Mouse (Mus musculus) adrenal gland, adult 8-10 months (tissue): ENCODE results near the gene Rint1. TPM values are rescaled to one million over a fixed set of nuclear protein-coding genes. Genes with fewer than 3 reads are reported as not detected.

Source experiments
- DNase-seq: peaks from one replicate; pipeline ENCODE4 v3.0.0; 2022
- total RNA-seq, 4 experiments: library from RNA; stranded (reverse); gene quantifications; 2 replicates each; pipeline ENCODE4 v1.2.4; 2022

Gene Rint1
- total RNA-seq, 4 experiments from 2014 or later = 21.9 to 26.4 (median 24.3) TPM

- DNase-seq = no peak
These were observed 76.8 kb downstream of the Rint1 start for GRCm38 (mm10) chr5:23864054-23864965.

GRCm38 (mm10) chr5:23865941-23866340, 78.4 kb downstream of the Rint1 start:
- DNase-seq = no peak

Other genes starting within 250 kb of the Rint1 start
- gene Srpk2, start 103.1 kb upstream of the Rint1 start, total RNA-seq = 10 to 100 TPM; 59.9 to 75.7 (median 66.8) TPM
- gene Pus7, start 4.0 kb upstream of the Rint1 start, total RNA-seq = 10 to 100 TPM; 18.3 to 24.3 (median 22.8) TPM
- 100 to 1,000 TPM in 2 of 4 experiments, 10 to 100 TPM in 2; 96.5 to 124 (median 111) TPM for gene Tomm7, start 56.5 kb downstream of the Rint1 start, total RNA-seq
- gene Fam126a, start 243.0 kb downstream of the Rint1 start, total RNA-seq = 100 to 1,000 TPM in 2 of 4 experiments, 10 to 100 TPM in 2; 71.3 to 124 (median 96.4) TPM